Mouse (Mus musculus) embryo, embryonic 10.5 days (tissue): ENCODE data around the gene Mxi1.

ENCODE experiments used
- DNase-seq: peaks from one replicate; pipeline ENCODE4 v3.0.0-alpha.2; 2015; ENCODE audit warnings: low spot score

Gene Mxi1

DNA sequence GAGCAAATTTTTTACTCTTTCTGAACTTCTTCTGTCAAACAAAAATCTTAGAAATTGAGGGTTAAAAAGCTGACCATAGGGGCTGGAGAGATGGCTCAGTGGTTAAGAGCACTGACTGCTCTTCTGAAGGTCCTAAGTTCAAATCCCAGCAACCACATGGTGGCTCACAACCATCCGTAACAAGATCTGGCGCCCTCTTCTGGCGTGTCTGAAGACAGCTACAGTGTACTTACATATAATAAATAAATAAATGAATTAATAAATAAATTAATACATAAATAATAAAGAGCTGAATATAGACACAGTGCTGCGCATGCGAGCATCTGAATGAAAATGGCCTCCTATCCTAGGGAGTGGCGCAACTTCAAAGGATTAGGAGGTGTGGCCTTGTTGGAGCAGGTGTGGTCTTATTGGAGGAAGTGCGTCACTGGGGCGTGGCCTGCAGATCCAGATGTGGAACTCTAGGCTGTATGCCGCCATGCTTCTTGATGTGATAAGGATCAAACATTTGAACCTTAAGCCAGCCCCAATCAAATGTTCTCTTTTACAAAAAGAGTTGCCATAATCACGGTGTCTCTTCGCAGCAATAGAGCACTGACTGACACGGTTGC lies 12.2 kb downstream of the Mxi1 start:
- DNase-seq: no peak

DNA sequence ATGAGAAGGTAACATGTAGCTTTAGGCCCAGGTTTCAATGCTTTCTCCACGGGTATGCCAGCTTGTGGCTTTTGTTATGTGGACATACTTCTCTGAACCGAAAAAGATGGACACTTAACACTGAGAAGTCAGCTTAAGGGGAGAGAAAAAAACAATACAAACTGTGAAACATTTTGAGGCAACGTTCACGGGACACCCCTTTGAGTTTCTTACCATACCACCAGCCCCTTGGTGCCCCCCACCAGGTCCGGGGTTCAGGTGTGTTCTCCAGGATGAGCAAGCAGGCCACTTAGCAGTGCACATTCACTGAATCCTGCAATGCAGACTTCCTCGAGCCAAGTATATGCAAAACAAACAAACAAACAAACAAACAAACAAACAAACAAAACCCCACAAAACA lies 14.5 kb downstream of the Mxi1 start:
- DNase-seq: no peak

DNA sequence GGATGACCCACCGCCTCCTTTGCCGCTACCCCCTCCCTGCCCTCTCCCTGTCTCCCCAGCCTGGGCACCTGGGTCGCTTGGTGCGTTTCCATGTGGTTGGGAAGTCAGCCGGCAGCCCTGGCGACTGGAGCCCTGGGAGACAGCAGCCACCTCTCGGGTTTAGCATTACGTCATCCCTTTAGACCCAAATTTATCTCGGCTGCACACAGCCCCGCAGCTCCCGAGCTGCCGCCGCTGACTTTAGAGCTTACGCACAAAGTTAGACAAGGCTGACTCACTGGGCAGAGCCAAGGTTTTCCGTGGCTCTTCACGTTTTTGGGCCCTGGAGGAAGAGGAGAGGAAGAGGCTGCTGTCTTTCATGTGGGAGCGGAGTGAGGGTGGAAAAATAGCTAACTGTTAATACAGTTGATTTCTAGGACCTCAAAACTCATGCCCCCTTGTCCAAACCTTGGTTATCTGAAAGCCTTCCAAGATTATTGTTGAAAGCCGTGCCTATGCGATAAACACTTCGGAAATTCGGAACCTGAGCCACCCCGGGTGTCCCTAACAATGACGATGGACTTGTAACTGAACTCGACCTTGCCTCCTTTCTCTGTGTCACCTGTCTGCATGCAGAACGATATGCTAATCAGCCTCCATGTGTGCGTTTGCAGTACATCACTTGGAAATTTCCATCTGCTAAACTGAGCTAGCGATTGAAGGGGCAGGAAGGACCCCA lies 15.4 kb downstream of the Mxi1 start:
- DNase-seq: peak; percentile 70

- no peak for DNase-seq
Observed at GRCm38 (mm10) chr19:53328116-53328515, 17.8 kb downstream of the Mxi1 start.

GRCm38 (mm10) chr19:53329221-53329991 lies 19.1 kb downstream of the Mxi1 start:
- peak; percentile 94 for DNase-seq

DNA sequence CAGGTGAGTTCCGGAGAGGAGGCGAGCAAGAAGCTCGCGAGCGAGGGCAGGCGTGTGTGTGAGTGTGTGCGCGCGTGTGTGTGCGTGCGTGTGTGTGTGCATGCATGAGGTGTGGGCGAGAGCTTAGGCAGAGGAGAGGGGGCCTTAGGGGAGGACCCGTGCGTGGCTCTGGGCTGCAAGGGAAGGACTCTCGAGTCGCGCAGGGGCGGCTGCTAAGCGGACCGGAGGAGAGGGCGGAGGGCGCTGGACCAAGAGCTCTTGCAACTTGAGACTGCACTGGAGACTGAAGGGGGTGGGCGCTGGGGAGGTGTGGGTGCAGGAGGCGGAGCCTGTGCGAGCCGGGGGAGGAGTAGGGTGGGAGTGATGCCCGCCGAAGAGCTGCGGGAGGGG lies 19.7 kb downstream of the Mxi1 start:
- peak; percentile 85 for DNase-seq

DNA sequence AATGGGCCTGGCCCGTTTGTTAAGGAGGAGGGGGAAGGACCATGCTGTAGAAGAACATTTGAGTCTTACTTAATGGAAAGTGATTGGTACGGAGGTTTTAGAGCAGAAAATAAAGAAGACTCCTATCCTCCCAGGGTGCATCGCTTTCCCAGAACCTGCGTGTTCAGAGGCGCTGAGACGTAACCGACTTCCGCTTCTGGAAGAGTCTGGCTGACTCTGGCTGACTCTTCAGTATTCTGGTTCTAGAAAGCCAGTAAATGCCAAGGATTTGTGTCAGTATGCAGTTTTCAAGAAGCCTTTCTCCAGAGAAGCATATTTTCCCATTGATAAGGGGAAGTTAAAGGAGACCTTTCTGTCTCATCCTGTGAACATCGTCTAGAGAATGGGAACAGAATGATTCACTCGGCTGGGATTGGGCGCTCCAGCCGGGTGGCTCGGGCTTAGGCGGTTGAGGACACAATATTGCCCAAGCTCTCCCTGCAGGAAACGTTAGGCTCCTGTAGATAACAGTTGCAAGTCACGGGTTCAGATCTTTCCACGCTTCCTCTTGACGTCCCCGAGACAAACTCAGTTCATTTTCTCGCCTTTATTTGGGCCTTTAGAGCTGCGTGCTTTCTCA lies 21.7 kb downstream of the Mxi1 start:
- DNase-seq: no peak

DNA sequence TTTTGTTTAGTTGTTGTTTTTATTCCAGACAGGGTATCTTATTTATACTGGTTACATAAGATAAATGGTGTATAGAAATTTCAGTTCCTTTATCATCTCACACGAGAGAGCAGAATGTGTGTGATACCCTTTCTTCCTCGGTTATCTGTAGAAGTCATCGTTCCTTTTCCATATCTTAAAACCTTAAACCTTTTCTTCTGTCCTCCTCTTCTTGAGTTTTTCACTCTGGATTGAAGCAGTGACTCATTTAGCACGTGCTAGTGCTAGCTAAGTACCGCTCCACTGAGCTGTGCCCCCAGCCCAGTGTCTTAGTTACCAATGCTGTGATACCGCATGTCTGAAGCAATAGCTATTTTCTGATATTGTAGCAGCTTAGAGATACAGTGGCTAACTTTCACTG lies 23.4 kb downstream of the Mxi1 start:
- DNase-seq: no peak

DNA sequence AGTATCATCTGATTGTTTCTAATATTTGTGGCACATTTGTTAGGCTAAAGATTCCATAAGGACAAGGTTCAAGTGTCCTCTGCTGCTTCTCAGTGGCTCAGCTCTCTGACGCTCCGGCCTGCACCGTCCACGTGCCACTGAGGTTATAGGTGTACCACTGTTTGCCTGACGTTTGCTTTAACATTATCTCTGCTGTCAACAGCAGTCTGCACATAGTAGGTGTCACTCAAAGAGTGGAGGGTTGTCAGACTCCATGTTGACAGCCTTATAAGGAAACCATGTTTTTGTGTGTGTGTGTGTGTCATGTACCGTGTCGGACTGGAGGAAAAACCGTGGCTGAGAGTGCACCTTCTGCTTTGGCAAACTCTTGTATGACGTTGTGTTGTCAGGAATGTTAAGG lies 24.9 kb downstream of the Mxi1 start:
- no peak for DNase-seq

- no peak for DNase-seq
Observed at GRCm38 (mm10) chr19:53340423-53340822, 30.1 kb downstream of the Mxi1 start.

DNA sequence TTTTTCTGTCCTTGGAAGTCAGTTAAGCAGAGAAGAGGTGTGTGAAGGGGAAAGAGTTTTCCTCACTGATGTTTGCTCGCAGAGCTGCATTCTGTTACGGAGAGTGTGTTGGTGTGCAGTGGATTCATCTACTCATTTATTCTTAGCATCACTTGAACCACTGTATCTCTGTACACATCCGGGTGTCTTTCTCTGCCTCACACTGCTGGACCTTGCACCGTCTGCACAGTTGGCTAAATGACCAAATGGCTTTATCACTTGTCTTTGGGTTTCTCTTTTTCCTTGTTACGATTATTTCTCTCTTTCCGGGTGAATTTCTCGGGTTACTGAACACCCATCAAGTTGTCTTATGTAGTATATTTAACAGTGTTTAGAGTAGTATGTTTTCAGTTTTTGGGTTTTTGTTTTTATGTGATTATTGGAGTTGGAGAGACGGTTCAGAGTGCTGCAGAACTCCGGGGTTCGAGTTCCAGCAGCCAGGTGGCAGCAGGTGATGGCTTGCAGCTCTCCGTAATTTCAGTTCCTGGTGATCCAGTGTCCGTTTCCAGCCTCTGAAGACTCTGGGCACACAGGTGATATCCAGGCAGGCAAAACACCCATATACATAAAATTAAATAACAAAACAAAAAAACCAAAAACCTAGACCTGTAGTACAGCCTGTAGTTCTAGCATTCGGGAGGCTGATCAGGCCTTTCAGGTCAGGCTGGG lies 33.0 kb downstream of the Mxi1 start:
- no peak for DNase-seq

- DNase-seq: no peak
Observed at GRCm38 (mm10) chr19:53344062-53344461, 33.7 kb downstream of the Mxi1 start.

- no peak for DNase-seq
Observed at GRCm38 (mm10) chr19:53345766-53346165, 35.4 kb downstream of the Mxi1 start.

DNA sequence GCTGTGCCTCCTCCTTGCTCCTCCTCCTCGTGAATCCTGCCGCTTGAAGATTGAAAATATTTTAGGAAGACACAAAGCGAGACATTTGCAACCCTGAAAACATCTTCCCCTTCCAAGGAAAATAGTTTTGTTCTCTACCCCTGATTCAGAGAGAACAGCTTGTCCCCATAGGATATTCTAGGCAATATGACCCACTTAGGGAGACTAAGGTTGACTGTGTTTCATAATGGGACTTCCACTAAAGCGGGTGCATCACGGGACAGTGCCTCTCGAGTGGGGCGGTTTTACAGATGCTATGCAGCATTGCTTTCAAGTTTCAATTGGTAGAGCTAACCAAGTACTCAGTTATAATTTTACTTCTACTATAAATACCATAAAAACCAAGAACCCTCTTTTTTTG lies 43.5 kb downstream of the Mxi1 start:
- no peak for DNase-seq

DNA sequence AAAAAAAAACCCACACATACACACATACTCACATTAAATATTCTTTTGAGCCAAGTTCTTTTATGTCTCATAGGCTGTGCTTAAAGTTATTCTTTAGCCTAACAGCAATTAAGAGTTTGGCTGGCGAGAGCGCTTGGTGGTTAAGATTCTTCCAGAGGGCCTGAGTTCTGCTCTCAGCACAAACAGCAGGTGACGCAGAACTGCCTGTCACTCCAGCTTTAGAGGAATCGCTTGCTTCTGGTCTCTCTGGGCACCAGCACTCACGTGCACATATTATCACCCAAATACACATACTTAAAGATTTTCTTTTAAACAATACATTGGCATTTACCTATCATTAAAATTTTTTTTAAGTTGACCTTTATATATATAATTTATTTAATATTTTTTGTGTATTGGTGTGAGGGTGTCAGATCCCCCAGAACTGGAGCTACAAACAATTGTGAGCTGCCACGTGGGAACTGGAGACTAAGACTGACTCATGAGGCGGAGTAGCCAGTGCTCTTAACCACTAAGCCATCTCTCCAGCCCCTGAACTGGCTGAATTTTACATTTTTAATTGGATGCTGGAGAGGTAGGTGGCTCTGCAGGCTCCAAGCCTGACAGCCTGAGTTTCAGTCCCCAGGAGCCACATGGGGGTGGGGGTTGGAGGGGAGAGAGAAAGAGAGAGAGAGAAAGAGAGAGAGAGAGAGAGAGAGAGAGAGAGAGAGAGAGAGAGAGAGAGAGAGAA lies 44.1 kb downstream of the Mxi1 start:
- DNase-seq: no peak

GRCm38 (mm10) chr19:53355065-53355464 lies 44.7 kb downstream of the Mxi1 start:
- no peak for DNase-seq

DNA sequence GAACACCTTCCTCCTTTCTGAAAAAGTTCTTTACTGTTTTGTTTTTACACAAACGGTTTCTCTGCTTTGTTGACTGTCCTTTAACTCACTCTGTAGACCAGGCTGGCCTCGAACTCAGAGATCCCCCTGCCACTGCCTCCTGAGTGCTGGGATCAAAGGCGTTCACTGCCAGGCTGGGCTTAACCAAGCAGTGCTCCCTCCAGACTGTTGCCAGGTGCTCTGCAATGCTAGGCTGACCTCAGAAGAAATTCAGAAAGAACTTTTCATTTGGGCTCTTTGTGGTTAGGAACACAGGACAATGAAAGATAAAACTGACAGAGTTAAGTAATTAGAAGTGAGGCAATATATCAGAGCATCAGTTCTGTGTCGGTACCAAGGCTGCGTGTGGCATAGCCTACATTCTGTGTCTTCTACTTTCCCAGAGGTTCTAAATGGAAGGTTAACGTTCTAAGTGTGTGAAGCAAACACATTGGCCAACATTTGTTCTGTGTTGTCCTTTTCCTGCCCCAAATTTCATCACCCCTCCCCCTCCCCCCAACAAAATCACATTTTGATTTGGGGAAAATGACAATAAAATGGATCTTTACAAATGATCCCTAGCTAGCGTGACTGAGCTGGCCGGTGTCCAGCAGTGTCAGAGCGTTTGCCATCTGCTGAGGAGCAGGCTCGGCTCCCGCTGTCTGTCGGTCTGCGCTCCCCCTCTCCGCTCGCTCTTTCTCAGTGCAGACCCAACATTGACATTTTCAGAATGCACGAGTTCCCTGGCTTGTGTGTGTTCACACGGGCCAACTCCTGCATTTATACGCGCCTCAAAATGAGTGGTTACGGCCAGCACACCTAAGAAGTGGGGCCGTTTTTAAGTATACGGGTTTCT lies 49.1 kb downstream of the Mxi1 start:
- DNase-seq: no peak

DNA sequence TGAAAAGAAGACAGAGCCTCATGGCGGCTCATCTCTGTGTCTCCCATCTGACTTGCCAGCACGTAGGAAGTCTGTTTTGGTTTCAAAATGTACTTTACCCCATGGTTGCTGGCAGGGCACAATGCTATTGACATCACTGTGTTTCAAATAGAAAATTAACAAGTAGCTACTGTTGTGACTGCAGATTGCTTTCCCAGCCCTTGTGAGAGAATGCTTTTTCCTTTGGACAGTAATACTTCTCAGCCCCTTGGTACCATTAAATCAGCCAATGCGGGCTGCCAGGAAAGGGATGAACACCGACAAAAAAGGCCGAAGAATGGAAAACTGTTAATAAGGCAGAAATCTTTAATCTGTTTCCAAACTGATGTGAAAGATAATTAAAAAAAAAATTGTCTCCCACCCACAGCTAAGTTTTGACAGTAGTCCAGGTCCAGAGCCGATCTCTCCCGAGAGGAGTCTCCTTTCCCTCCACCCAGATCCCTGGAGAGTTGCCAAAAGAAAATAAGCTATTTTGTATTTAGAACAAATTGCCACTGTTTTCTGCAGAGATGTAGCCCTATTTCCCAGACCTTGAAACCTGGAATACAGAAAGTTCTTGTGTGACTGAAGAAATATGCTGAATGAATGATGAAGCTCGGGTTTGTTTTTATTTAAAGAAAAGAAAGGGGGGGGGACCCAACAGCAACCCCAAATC lies 50.1 kb downstream of the Mxi1 start:
- no peak for DNase-seq

GRCm38 (mm10) chr19:53362967-53363366 lies 52.6 kb downstream of the Mxi1 start:
- DNase-seq: peak; percentile 50

GRCm38 (mm10) chr19:53364551-53364950 lies 54.2 kb downstream of the Mxi1 start:
- DNase-seq: no peak
